Mouse (Mus musculus) heart, adult 9 months (tissue): ENCODE measurements around the gene Hcn2.

Experiments
- DNase-seq, 2 experiments: peaks; one replicate each; pipeline ENCODE4 v3.0.0; 2022; ENCODE audit warnings: low spot score in 2 of 2

Gene Hcn2

DNA sequence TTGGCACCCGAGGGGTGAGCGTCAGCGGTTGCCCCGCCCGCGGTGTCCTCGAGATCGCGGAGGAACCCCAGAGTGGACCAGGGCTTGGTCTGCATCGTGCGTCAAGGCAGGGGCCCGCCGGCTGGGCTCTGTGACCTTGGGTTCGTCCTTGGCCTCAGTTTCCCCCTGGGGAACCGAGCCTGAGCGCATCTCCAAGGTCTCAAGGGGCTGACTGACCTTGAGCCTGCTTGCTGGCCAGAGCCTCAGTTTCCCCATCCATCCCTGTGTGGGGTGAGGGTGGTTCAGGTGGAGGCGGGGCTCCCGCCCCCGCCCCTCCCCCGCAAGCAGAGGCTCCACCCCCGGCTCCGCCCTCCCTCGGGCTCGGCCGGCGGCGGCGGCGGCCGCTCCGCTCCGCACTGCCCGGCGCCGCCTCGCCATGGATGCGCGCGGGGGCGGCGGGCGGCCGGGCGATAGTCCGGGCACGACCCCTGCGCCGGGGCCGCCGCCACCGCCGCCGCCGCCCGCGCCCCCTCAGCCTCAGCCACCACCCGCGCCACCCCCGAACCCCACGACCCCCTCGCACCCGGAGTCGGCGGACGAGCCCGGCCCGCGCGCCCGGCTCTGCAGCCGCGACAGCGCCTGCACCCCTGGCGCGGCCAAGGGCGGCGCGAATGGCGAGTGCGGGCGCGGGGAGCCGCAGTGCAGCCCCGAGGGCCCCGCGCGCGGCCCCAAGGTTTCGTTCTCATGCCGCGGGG, at the start of gene Hcn2:
Gene Hcn2, plus strand, starts transcription at position 381 of the 734 bp plus-strand sequence.
- no peak for DNase-seq

DNA sequence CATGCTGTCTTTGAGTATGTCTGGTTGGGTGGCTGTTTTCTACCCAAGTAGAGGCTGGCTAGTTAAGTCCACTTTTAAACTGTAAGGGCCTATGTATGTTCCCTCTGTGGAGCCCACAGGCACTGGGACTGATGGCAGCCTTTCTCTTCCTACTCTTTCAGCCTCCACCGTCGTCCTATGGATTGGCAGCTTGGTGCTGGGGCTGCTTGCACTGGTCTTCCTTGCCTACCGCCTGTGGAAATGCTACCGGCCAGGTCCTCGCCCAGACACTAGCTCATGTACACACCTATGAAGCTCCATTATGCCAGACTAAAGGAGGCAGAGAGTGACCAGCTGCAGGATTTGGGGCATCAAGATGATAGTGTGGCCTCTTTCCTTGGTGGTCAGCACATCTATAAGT, 48.4 kb upstream of the Hcn2 start:
- no peak for DNase-seq

DNA sequence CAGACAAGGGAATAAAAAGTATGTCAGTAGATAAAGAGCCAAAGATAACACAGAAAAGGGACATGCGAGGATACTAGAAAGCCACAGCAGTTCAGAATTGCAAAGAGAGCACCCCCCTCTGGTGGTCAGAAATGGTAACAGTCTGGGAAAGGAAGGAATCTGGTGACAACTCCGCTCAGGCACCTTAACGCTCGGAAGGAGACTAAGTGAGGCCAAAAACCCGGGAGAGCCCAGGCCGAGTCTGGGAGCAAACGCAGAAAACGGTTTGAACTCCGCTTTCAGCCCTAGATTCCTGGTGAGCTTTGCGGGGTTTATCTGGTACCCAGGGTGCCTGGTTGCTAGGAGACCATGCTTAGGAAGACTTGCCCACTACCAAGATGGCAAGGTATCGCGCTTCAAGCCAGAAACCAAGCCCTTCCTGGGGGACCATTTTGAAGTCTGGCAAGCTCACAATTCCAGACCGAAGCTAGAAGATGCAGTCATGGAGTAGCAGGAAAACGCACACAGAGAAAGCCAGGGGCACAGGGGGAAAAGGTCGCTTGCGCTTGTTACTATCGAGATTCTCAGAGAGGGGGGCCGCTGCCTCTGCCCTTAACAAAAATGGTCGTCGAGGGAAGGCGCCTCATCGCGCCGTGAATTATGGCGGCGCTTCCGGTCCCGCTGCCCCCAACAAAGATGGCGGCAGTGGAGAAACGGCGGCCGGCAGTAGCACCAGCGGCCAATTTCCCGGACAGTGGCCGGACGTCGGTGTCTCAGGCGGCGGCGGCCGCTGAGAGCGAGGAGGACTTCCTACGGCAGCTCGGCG, 47.5 kb upstream of the Hcn2 start, which contains the start of gene Tpgs1:
Gene Tpgs1, plus strand, starts transcription at position 599 of the 805 bp plus-strand sequence.
- peak; percentile 90 to 94 for DNase-seq

DNA sequence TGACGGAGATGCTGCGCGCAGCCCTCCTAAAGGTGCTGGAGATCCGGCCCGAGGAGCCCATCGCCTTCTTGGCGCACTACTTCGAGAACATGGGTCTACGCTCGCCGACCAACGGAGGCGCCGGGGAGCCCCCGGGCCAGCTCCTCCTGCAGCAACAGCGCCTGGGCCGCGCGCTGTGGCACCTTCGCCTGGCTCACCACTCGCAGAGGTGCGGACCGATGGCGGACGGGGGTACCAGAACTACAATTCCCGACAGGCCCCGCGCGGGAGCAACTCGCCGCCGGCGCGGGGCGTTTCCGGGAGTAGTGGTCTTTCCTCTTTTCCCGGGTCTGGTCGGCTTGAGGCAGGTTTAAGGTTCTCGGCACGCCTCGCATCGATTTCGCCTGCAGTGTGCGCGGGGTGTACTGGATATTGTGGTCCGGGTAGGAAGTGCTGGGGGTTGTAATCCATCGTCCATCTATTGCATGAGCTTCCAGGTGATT, 46.8 kb upstream of the Hcn2 start:
- peak in 1 of 2 experiments; percentile 67 for DNase-seq

DNA sequence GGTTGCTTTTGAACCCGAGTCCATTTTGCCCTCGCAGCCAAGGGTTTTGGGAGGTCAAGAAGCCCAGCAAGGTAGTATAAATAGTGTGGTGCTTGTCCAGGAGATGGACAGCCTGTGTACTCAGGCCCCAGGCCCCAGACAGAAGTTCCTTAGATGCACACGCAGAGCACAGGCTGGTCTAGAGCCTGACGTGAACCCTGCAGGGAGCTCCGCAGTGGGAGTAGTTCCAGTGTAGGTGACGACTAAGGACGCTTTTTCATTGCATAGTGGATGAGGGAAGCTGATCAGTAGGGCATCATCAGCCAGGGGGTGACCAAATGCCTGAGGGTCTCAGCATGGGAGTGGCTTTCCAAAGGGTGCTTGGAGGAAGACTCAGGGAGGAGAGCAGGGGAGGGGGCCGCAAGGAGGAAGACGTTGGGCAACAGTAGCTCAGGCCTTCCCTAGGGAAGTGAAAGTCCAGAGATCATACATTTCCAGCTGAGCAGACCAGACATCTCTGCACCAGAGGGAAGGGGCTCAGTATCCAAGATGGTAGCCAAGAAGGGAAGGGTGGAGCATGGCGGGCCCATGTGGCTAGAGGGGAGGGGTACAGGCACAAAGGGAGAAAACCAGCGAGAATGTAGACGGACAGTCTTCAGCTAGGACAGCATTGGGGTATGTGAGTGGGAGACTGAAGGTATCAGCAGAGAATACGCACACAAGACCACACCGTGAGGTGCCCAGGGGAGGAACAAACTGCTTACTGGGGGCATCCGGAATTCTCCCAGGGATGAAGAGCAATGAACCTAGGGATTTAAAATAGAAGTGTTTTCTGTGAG, 46.2 kb upstream of the Hcn2 start:
- no peak for DNase-seq

DNA sequence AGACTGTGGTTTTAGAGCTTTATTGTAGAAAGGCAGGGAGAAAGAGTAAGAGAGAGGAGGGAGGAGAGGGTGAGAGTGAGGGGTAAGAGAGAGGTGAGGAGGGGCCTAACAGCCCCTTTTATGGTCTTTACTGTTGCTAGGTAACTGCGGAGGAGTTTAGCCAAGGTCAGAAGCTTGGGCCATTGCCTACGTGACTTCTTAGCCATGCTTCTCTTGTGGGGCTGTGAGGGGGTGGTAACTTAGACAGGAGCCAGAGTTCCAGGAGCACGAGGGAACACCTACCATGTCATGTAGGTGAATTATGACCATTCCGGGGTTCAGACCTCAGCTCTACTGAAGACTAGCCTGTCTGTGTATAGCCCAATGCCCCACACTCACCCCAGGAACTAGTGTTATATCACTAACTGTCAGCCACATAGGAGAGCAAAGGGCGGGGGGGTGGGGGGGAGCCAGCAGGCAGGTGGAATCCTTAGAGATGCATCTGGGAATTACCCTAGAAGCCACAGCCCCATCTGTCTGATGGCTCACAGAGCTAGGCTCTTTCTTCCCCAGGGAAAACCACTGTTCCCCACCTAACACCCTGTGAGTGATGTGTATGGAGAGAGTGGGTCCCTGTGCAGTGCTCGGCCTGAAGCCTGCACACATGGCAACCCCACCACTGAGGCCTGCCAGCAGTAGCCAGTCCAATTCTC, 44.9 kb upstream of the Hcn2 start:
- DNase-seq = no peak

DNA sequence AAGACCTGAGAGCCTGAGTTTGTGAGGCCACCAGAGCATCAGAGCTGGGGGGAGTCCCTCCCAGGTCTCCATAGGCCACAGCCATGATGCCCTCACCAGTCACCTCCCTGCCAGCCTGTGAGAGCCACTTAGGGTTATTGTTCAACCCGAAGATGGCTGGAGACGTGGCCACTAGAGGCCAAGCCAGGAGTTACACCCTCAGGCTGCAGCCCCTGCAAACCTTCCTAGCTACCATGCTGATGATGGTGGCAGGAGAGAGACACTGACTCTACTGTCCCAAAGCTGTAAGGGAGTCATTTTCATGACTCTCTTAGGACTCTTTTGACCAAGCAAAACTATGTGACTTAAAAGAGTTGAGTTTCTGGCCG, 44.4 kb upstream of the Hcn2 start:
- no peak for DNase-seq

DNA sequence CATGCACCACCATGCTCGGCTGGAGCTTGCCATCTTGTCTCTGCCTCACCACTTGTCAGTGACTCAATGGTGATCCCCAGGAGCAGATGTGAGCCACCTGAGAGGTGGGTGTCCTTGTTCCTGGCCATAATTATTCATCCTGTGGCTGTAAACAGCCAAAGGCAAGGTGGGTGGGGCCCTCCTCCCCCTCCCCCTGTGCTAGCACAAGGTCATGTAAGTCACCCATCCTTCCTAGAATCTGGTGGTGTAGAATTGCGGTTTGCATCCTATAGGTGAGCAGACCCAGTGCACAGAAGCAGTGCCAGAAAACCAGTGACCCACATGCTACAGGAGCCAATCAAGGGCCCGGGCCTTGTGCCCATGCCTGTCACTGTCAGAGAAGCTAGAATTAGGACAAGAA, 43.4 kb upstream of the Hcn2 start:
- DNase-seq = no peak

DNA sequence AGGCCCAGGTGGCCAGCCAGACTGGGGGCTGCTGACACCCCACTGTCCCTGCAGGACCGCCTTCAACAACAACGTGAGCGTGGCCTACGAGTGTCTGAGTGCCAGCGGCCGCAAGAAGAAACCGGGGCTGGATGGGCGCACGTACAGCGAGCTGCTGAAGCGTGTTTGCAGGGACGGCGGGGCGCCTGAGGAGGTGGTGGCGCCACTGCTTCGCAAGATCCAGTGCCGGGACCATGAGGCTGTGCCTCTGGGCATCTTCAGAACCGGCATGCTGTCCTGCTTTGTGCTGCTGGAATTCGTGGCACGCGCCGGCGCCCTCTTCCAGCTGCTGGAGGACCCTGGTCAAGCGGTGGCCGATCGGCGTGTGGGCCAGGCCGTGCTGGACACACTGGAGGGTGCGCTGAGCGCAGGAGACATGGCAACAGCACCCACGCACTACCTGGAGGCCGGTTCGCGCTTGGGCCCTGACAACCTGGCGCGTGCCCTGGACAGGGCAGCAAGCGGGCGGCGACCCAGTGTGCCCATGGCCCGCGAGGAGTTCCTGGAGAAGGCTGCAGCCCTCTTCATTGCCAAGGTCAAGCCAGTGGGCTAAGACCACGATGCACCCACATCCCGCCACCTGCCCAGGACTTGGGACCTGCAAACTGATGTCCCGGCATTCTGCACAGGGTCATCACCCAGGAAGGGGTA, 40.9 kb upstream of the Hcn2 start:
- no peak for DNase-seq

DNA sequence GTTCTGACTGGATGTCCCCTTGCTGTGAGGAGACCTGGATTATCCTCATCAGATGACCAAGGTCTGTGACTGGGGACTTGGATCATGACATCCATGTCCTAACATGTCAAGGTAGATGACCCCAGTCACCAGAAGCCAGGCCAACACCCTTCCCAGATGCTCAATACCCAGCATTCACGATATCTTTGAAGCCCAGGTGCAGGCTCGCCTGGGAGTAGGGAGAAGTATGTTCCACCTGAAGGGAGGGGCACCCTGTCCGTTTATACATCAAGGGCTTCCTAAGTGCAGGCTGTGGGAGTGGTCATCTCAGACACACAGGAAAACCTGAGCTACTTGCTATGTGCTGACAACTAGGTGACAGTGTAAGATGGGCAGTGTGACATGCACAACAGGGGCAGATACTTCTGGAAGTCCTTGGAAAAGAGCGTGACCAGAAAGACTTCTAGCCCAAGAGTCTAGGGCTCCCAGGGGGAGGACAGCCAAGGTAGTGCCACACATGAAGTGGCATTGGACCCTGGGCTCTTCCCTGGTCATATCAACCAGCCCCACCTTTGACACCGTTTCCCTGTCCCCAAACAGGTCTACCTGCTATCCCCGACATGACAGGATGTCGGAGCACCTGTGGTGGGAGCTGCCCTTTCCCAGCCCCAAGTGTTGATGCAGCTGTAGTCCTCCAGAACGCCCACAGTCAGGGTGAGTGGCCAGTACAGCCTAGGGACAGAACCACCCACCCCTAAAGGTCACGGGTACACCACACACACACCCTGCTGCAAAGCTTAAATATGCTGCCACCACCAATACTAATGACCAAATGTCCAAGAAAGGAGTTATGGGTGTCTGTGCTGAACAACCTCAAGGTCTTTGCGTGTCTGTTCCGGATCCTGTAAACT, 35.6 kb upstream of the Hcn2 start:
- DNase-seq = peak in 1 of 2 experiments; percentile 64

DNA sequence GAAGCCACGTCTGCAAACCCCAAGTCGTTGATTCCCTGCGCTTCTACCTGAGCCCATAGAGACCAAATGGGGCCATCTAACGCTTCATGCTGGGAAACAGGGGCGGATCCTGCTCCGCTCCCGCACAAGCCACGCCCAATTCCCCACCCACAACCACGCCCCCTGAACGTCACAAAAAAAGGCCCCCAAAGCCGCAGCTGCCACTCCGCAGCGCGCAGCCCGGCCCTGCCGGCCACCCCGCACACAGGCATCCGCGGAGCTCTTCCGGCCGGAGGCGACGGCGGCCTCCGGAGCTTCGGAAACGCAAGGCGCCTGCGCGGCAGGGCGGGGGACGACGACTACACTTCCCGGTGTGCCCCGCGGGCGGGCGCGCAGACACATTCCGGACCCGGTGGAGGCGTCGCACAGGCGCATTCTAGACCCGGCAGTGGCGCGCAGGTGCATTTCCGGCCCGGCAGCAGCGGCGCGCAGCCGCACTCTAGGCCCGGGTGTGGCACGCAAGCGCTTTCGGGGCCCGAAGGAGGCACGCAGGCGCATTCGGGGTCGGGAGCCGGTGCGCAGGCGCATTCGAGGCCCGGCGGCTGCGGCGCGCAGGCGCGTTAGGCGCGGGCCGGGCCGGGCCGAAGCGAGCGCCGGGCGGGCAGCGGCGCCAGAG, 34.7 kb upstream of the Hcn2 start, which contains the start of gene Cdc34:
Gene Cdc34, plus strand, starts transcription at position 605 of the 655 bp plus-strand sequence.
- peak; percentile 100 for DNase-seq

DNA sequence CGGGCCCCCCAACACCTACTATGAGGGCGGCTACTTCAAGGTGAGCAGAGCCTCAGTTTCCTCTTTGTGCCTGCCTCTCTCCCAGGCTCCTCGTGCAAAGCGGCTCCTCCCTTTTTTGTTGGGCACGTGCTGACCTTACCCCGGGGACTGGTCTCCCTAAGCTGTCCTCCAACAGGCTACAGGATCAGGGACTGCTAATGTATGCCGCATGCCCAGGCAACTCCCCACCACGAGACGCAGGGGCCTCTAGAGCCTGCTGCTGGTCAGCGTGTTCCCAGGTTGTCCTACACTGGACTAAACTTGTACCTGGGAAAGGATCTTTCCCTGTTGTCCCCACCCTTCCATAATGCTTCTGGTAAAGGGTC, 33.9 kb upstream of the Hcn2 start:
- DNase-seq = peak in 1 of 2 experiments; percentile 34

DNA sequence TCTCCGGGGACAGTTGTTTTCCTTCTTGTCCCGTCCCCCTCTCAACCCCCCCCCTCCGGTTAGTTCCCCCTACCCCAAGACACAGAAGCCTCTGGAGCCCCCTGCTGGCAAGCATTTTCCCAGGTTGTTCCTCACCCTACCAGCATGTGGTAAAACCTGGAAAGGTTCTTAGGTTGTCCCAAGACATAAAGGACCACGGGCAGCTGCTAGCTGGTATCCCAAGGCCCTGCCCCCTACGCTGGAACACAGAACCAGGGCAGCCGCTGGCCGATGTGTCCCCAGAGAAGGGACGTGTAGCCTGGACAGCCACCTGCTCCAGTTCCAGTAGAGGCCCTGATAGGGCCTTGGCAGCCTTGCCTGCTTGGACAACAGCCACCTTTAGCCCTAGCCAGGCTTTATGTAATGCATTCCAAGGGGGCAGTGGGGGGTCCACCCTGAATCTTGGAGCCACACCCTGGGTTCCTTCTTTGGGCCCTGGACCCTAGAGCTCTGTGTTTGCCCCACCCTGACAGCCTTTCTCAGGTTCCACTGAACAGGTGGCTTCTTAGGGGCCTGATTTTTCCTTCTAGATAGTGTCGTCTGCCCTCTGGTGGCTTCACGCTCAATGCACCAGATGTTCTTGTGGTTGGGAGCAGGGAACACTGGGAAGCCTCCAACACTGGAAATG, 33.4 kb upstream of the Hcn2 start:
- DNase-seq = peak; percentile 72 to 75

DNA sequence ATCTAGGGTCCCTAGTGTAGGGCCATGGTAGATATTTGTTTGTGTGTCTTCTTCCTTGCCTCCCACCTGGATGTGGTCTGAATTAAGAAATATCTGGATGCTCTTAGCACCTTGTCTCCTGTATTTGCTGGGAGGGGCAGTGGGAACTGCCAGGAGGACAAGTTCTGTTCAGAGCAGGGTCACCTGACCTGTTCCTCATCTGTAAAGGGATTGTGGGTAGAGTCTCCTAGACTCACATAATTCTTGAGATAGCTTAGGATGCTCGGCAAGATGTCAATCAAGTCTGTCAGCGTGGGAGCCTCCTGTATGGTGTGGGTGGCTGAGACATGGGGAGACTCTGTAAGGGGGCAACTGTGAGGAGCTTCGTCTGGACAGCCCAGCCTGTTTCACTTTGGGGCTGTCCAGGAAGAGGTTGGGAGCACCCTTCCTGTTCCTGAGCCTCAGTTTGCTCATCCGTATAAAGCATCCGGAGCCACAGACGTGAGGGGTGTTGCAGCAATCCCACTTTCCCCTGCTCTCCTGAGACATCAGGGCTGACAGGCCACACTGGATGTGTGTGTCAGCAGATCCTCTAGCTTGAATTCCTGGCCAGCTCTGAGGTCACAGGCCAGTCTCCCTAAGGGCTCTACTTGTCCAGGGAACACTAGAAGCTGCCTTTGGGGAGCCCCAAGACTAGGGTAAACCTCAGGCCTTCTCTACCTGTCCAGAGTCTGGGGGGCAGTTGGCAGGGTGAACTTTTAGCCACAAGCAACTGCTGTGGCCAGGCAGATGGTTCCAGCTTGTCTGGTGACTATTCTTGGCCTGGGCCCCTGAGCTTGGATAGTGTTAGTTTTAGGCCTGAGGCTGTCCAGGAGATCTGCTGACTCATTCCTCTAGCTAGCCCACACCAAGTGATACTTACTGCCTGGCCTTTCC, 32.5 kb upstream of the Hcn2 start:
- DNase-seq = peak; percentile 70 to 84

DNA sequence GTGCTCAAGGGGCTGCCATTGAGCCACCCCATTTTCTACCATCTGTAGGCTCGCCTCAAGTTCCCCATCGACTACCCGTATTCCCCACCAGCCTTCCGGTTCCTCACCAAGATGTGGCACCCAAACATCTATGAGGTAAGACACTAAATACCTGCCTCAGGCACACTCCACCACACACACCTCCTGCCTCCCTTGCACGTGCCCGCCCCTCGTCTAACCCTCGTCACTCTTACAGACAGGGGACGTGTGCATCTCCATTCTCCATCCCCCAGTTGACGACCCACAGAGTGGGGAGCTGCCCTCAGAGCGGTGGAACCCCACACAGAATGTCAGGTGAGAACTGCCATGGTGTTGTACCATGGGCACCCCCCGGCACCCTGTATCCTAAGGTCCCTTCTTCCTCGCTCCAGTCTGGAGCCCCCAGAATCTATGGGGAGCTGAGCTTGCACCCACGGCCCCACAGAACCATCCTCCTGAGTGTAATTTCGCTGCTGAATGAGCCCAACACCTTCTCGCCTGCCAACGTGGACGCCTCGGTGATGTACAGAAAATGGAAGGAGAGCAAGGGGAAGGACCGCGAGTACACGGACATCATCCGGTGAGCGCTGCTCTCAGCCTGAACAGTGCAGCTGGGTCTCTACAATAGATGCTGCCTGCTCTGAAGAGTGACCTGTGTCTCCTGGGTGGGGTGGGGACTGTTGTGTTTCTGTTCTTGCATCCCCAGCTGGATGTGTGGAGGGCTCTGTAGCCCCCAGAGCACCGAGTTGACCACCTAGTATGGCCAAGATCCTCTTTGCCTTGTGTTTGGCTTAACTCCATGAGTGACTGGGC, 31.4 kb upstream of the Hcn2 start:
- DNase-seq = no peak

DNA sequence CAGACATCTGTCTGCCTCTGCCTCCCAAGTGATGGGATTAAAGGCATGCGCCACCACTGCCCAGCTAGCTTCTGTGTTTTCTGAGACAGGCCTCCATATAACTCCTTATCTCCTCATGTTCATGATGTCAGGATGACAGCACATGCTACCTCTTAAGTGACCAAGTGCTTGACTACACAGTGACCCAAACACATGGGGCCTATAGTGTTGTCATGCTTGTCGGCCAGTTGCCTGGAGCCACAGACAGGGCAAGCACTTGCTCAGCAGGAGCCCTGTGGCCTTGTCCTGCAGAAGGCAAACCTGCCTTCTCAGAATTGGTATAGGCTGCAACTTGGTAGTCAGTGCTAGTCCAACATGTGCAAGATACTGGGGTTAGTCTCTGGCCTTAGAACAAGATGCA, 30.2 kb upstream of the Hcn2 start:
- no peak for DNase-seq

DNA sequence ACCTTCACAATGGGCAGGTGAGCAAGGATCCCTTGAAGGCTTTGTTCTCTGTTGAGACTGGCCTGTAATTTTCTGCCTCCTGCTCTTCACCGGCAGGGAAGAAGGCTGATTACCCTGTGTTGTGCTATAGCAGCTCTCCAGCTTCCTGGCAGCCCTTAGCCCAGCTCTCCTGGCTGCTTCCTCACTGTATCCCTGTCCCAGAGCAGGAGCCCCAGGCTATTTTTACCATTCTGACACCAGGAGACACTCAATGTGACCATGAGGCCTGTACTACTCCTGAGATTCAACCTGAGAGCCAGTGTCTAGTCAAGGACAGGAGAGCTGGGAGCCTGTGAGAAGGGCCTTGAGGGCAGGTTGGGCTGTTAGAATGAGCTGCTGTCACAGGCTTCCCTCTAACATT, 29.7 kb upstream of the Hcn2 start:
- DNase-seq = peak; percentile 71 to 72
